Mouse (Mus musculus) skeletal muscle tissue, adult 2 months (tissue): Measurements from ENCODE around the gene Tex52.

Experiments
- DNase-seq: peaks from one replicate; pipeline ENCODE4 v3.0.0-alpha.2; 2012; ENCODE audit warnings: low read depth, low spot score

The Tex52 gene

DNA sequence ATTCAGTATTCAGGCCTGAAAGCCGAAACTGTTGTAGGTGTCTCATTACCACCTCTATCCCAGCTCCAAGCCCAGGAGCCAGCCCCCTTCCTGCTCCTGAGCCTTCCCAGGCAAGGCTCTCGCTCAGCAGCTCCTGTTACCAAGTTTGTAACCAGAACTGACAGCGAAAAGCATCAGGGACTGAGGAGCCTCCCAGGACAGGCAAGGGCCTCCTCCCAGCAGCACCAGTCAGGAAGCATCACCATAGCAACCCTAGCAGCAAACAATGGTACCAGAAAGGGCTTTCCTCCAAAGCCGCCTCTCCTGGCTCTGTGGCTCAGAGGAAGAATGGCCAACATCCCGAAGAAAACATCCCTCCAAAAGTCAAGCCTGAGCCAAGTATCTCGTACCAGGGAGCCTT lies at the start of gene Tex52, which contains the start of gene Gm44596:
Gene Tex52 (plus strand): TSS at position 265 of the 400 bp plus-strand sequence.
Gene Gm44596 (plus strand): TSS at position 312 of the 400 bp plus-strand sequence.
- peak; percentile 23 for DNase-seq

DNA sequence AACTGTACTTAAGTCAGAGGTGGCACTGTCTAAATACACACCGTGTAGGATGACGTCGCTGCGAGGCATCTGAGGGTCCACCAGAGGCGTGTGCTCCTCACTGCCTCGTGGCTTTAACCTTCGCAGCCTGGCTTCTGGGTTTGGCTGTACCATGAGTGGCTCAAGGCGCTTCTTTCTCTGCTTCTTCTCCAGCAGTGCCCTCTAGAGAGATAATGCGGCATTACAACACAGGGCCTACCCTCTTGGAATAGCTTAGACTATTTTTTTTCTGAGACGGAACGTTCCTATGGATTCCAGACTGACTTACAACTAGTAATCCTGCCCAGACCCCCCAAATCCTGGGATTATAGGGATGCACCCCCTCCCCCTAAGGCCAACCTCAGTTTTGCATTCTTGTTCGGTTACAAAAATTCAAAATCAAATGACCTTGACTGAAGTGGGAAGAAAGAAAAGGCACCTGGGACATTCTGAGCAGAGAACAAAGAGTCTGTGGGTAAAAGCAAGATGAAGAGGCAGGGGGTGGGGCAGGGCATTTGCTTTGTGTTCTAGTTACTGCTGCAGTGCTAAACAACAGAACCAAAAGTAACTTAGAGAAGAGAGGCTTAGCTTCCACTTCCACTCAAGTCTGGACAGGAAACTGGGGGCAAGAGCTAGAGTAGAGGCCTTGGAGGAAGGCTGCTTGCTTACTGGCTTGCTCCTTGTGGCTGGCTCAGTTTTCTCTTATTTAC lies 40.7 kb upstream of the Tex52 start:
- no peak for DNase-seq

DNA sequence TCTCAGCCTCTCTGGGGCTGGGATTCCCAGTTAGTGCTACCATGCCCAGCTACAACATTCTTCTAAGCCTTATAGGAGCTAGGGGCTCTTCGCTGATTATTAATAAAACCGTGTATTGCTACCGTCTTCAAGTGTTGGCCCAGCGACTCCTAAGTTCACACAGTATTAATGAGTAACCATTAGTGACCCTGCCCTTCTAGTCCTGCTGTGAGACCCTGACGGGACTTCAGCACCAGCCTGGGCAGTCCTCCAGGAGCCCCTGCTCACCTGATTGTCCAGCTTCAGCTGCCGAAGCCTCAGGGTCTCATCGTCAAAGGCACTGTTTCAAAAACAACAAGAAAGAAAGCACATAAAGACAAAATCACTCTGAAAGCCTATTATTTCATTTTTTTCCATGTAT lies 37.8 kb upstream of the Tex52 start:
- DNase-seq, result no peak

DNA sequence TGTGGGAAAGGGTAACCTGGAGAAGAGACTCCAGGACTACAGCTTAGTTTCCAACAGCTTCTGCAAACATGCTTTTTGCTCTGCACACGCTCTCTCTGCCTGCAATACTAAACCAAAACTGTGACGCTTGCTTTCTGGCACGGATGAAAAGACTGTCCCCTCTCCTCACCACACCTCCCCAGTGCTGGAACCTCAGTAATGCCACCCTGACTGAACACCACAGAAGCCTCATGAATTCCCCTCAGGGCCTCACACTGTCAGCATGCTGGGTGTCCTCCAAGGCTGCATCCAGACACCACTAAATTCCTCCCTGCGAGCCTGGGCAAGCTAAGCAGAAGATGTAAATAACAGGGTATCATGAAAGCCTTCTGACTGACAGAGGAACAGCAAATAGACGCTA lies 36.4 kb upstream of the Tex52 start:
- no peak for DNase-seq

DNA sequence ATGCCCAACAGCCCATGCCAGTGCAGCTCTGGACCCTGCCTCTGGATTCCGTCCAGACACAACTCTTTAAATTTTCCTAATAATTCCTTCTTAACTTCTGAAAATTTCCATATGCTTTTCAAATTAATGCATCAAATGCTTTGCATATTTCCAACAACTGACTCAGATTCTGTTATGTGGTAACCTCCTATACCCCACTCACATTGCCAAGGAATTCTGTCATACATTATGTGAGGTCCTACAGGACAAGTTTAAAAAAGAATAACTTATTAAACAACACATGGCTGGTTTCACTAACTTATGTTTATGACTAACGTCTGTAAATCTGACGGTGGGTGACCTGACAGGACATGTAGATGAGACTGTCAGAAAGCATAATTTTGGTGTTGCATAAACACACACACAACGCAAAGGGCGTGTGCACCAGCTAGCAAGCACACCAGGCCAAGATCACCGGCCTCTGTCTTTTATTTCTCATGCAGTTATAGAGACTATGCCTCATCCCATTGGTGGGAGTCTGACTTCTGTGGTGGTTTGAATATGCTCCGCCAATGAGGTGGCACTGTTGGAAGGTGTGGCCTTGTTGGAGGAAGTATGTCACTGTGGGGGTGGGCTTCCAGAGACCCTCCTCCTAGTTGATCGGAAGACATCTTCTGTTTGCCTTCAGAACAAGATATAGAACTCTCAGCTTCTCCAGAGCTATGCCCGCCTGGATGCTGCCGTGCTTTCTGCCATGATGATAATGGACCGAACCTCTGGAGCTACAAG lies 33.1 kb upstream of the Tex52 start:
- no peak for DNase-seq

DNA sequence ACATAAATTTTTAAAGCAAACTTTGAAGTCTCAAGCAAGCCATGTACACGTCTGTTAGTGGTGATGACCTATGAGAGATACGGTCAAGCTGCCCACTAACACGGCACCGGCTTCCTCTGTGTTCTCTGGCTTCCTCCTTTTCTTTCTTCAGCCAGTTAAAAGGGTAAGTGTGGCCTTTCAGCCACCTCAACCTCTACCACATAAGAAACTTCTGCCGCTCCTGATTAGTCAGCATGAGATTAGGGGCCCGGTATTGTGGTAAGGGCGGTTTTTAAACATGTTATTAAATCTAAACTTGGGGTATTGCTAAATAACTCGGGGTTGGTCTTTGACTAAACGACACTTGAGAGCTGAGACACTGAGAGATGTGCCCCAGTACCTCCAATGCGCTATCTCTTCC lies 29.6 kb upstream of the Tex52 start:
- DNase-seq, result no peak

DNA sequence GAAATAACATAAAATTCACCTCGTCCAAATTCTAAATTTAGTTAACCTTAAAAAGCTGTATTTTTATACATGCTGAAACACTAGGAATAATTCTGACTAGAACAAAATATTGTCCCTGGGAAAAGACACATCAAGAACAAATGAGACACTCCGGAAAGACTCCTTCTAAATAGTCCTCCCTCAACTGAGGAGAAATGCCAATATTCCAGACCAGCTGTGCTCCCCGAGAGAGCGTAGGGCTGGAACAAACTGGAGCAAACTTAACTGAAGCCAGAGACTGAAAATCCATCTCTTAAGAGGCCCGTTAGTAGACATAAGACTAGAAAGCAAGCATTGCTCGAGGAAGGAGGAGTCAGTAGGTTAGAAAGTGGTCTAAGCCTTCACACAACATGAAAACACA lies 28.5 kb upstream of the Tex52 start:
- no peak for DNase-seq

DNA sequence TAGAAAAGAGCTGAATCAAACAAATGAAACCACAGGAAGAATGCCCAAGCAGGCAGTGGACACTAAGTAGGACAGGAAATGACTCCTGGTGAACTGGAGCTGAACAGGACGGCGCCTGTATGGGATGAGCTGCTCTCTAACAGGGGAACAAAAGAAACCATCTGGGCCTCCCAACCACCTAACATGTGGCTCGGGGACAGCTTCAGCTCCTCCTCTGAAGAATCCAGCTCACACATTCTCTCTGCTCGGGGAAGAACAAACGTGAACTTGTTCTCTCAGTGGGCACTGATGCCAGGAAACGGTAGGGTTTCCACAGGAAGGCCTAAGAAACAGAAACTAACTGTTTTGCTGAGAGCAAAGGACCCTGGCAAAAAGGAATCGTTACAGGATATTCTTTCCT lies 25.5 kb upstream of the Tex52 start:
- no peak for DNase-seq

DNA sequence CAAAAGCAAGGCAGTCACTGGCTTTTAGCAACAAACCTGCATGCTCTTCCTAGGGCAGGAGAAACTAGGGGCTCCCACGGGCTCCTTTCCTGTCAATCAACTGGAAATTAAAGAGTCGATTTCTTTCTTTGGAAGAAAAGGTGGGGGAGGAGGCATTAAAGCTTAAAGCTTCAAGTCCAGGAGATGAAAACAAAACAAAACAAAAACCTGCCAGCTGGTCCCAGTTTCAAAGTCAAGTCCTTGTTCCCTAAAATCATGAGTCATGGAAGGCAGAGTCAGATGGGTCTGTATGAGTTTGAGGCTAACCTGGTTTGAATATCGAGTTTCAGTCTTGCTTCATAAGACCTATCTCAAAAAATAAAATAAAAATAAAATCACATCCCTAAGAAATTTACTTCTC lies 21.1 kb upstream of the Tex52 start:
- DNase-seq, result no peak

DNA sequence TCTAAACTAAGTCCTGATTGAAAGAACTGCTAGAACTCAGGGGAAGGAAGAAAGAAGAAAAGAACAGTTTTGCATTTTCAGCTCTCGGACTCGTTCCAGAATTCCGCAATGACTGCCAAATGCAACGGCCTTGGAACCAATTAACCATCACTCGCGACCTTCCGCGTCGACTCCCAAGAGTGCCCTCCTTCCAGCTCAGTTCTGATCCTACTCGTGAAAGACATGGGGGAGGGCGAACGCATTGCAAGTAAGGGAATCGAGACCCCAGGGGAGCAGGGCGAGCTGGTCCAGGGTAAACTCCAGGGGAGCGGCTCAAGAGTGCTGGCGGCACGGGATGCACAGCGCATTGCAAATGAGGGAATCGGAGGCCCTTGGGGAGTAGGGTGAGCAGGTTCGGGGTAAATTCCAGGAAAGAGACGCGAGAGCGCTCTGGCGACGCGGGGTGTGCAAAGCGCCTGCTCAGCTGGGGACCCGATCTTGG lies 20.0 kb upstream of the Tex52 start:
- no peak for DNase-seq

DNA sequence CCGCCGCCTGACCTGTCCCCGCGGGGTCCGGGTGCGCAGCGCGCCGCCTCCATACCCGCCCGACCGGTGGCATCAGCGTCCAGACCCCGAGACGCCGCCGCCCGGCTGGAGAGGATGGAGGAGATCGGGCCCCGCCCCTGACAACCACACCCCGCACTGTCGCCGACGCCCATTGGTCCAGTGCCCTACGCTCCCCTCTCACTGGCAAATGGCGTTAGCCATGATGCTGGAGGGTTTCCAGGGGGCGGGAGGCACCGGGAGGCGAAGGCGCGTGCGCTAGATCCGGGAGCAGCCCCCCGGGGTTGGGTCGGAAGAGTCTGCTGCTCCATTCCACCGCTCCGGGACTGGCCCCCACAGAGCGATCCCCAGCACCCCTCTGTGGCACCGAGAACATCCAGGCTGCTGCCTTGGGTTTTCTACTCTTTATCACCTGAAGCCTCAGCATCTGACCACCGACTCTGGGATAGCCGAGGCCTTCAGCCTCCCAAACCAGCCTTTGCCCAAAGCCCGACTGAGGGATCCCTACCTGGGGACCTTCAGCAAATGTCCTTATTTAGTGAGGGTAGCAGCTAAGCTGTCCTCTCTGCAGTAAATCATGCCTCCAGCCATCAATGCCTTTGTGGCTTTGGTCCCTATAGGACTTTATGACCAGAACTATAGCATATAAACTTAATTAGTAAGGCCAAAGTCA lies 19.4 kb upstream of the Tex52 start, which contains the start of gene Tulp3:
Gene Tulp3 (minus strand): TSS at position 126 of the 691 bp plus-strand sequence.
- peak; percentile 93 for DNase-seq

DNA sequence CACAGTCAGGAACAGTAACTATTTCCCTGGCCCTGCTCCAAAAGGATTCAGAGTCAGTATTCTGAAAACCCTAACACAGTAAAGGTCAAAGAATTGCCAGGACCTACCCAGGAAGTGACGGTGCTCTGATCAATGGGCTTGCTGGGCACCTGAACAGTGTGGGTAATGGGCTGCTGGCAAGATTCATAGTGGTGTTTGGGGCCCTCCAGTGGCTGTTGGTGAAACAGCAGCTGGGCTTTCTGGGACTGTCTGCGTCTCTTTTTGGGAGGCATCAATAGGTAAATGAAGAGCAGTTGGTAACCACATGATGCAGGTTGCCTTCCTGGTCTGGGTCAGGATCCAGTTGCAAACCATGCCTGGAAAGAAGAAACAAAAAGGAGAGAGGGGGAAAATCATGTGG lies 16.3 kb upstream of the Tex52 start:
- DNase-seq, result peak; percentile 22

DNA sequence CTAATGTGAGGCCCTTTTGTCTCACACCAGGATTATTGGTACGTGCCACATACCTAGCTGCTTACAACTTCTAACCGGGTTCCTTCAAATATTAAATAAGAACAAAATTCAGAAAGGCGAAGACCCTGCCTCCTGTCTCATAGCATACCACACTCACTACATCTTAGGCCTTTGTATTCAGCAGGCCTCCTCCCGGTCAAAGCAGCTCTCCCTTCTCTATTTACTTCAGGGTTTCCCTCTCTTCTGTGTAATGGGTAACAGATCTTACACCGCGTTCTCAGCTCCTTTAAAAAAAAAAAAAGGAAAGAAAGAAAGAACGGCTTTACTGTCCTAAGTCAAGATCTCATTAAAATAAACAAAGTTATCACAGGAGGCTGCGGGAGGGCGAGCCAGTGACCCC lies 13.4 kb upstream of the Tex52 start:
- no peak for DNase-seq

DNA sequence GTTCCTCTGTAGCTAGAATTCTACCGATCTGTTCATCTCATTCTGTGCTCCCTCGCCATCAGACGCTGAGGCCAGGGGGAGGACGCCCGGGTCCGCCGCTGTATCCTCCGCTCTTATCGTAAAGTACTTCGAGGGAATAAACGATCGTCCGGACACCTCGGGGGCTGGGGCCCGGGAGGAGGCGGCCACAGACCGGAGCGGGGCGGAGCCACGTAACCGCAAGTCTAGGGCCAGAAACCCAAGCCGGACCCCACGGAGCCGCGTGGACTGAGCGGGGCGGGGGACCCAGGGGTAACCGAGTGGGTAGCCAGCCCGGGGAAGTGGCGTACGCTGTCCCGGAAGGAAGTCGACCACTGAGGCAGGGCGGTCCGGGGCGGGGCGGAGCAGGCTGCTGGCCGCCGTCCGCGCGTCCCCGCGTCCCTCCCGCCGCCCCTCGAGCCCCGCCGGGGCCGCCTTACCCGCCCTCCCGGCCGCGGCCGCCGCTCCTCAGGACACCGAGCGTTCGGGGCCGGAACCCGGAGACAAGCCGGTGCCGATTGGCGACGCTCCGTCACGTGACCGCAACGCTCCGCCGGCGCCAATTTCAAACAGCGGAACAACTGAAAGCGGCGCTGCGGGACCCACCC lies 12.8 kb upstream of the Tex52 start, which contains the start of the genes Rhno1 and Foxm1:
Gene Rhno1 (minus strand): TSS at position 531 of the 626 bp plus-strand sequence.
Gene Foxm1 (plus strand): TSS at position 587 of the 626 bp plus-strand sequence.
- DNase-seq, result peak; percentile 66

DNA sequence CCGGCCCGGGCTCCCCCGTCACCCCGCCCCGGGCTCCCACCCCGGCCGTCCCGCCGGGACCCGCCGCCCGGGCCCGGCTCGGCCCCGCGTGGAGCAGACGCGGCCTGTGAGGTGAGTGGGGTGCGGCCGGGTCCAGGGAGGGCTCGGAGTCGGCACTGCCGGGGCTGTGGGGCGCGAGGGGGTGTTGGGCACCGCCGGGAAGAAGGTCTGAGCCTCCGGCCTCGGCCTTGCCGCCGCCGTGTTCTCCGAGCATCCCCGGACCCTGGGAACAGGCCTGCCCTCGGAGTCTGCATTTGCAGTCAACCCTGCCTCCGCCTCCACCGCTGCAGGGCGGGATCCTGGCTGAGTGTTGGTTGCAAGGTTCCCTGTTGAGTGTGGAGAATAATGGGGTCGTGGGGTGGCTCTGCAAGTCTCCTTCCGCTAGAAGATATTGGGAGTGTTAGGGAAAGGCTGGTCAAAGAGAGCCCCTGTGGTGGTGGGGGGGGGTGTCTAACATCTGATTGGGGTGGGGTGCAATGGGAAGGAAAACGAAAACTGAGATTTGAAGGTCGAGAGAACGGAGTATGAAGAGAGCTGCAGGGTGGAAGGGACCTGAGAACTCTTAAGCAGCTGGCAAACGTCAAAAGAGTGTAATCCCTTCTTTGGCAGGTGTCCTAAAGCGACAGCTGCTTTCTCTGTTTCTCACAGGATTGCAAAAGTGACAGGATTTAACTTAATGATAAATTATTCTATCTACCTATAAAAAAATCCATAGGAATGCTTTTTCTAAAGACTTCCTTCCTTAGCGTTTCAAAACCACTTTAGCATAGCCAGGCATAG lies 12.0 kb upstream of the Tex52 start:
- DNase-seq, result no peak

DNA sequence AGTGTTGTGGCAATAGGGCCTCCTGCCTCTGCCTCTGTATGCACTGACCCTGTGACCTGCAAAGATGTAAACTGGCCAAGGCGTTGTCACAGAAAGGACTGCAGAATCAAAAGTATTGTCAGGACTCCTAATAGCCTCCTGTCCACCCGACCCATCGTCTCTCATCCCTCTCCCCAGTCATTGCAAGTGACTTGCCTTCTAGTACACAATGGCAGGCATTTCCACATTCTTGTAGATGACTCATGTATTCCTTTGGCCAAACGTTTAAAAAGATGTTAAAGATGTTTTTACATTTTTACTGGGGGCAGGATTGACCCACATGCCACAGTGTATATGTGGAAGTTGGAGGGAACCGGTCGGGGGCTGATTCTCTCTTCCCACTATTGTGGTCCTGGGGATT lies 10.5 kb upstream of the Tex52 start:
- DNase-seq, result no peak

DNA sequence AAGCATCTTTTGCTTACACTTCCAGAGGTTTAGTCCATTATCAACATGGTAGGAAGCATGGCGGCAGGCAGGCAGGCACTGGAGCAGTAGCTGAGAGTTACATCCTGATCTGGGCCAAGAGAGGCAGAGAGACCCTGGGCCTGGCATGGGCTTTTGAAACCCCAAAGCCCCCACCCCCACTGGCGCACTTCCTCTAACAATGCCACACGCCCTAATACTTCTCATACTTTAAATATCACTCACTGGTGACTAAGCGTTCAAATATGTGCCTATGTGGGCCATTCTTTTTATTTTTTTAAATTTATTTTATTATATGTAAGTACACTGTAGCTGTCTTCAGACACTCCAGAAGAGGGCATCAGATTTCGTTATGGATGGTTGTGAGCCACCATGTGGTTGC lies 8.8 kb upstream of the Tex52 start:
- no peak for DNase-seq

DNA sequence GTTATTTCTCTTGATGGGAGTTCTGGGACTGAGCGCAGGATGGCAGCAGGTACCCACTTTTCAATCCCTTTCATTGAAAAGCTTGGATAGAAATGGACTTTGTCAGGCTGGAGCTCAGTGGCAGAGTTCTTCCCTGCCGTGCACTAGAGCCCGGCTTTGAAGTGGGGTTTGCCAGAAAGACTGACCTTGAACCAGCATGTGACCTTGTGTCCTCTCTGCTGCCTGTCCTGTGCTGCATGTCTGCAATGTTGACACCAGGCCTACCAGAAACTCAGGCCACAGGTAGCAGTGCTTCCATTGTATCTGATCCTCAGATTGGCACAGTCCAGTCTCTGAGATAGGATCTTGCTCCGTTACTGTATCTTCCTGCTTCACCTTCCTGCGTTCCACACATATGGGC lies 5.2 kb upstream of the Tex52 start:
- no peak for DNase-seq

DNA sequence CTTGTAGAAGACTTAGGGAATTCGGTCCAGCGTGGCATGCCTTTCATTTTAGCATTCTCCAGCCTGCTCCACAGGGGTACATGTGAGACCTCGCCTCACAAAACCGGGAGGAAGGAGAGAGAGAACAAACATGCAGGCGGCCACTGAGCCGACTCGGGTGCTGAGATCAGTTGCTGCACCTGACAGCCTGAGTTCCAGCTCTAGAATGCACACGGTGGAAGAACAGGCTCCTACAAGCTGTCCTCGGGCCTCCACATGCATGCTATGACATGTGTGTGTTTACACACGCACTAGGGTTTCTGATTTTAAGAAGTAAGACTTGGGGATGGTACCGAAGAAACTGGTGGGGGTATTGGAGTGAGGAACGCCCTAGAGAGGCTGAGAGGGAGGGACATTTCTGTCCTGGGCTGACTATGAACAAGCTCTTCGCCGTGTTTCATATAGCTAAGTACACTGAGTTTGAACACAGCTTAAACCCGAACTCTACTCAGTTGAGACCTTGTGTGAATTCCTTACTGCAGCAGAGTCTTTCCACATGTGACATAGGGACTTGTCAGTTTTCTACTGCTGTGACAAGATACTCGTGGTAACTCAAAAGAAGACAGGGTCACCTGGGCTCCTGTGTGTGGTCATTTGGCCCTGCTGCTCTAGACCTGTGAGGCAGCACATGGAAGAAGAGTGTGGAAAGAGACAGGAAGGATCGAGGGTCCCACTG lies 1.3 kb downstream of the Tex52 start:
- DNase-seq, result no peak

DNA sequence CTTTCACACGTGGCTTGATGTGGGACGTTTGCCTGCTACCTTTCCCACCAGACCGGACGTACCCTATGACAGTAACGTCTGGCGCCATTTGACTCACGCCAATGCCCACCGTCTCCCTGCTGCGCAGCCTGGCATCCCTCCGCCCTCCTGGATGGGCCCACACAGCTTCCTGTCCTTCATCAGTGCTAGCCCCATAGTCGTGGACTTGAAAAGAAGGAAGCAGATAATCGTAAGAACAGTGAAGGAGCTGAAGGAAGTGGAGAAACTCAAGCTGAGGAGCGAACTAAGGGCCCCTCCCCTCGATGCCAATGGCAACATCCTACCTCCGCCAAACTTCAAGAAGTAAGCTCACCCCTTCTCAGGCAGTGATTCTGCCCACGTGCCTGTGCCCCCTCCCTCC lies 4.4 kb downstream of the Tex52 start:
- no peak for DNase-seq
